12 mouse cellular contexts compared by ENCODE assay signal in genomic region chr17:66507049-66507954, GRCm38 (mm10). TPM values are rescaled to one million over a fixed set of nuclear protein-coding genes. Genes with fewer than 3 reads are reported as not detected.
DNase-seq lines count a peak whose midpoint lies in the region; ATAC-seq and TF ChIP-seq lines count a peak whose summit lies in the region.
"Had no signal": no experiment of that assay in that cellular context is flagged by ENCODE, and none has a peak within 500 bp of the region (broad histone marks: within the 10 kb centered on the region; RNA-seq: fewer than 3 reads in every experiment).

No protein-coding gene starts in this region.

- 78% methylated on average over 9 of the region's 9 CpGs for WGBS in heart, adult 2 months
- WGBS in heart, embryonic 11.5 days (ENCODE audit: insufficient replicate concordance), result 87% methylated on average over 9 of the region's 9 CpGs

- no peak for TF ChIP-seq POLR2A in heart, adult 2 months (IDR thresholded peaks at IDR 0.05; ENCODE audit: insufficient read depth, low read depth, low read length)

- H3K79me2 ChIP-seq in heart, adult 2 months (replicated peaks; ENCODE audit: control insufficient read depth, insufficient read depth, low read length), result no peaks in the 10 kb centered on the region; the same call in 1 of the 2 replicates

- intact Hi-C loops in heart, adult 2 months (cut with DNase I), result no loop called here

- H3K9ac ChIP-seq in heart, adult 2 months (ENCODE audit: low read depth, low read length), result no peak overlapping the region
- H3K9ac ChIP-seq in heart, embryonic 11.5 days (ENCODE audit: low read depth, low read length), result no peak overlapping the region
- H3K9ac ChIP-seq: limb, embryonic 15.5 days had no signal

- DNase-seq in heart, adult 2 months, result peak in 1 of 2 experiments; percentile 43
- peak; percentile 48 for DNase-seq in 3T3-L1 (ENCODE audit: low read depth, low spot score)
- DNase-seq in MN1 (ENCODE audit: low spot score), result peak; percentile 37
- DNase-seq in fat pad, adult 2 months (ENCODE audit: extremely low read depth, low read depth, low spot score), result peak; percentile 51
- no peak for DNase-seq in left cerebral cortex, adult 18-20 months (ENCODE audit: low spot score in 2 of 2)
- no peak for DNase-seq in layer of hippocampus, postnatal 14 days (ENCODE audit: low spot score in 2 of 2)
- DNase-seq: kidney, adult 18-20 months; layer of hippocampus, postnatal 36 days; lung, postnatal 14 days had no signal

- no peak overlapping the region for H3K4me2 ChIP-seq in heart, embryonic 11.5 days
- H3K4me2 ChIP-seq: limb, embryonic 15.5 days had no signal

- TF ChIP-seq EP300 in heart, adult 2 months (IDR thresholded peaks at IDR 0.05; ENCODE audit: insufficient read depth, low read depth, low read length), result no peak

- H3K4me3 ChIP-seq in heart, adult 2 months, result no peak overlapping the region
- no peak overlapping the region for H3K4me3 ChIP-seq in heart, embryonic 11.5 days (ENCODE audit: low read depth, low read length)
- H3K4me3 ChIP-seq: limb, embryonic 15.5 days had no signal

- peaks cover 21% of the 10 kb centered on the region for H3K36me3 ChIP-seq in heart, adult 2 months (ENCODE audit: control insufficient read depth, insufficient read depth, low read length)
- peaks cover 15% of the 10 kb centered on the region for H3K36me3 ChIP-seq in heart, embryonic 11.5 days (ENCODE audit: control insufficient read depth, insufficient read depth, low read length)

- no peaks in the 10 kb centered on the region for H3K27me3 ChIP-seq in heart, adult 2 months (ENCODE audit: control insufficient read depth, insufficient read depth, low read length)
- H3K27me3 ChIP-seq in heart, embryonic 11.5 days (ENCODE audit: control insufficient read depth, insufficient read depth, low read length), result no peaks in the 10 kb centered on the region
- H3K27me3 ChIP-seq: limb, embryonic 15.5 days had no signal

- H3K4me1 ChIP-seq in heart, adult 2 months (ENCODE audit: control insufficient read depth, insufficient read depth, low read length), result peaks cover 20% of the 10 kb centered on the region
- H3K4me1 ChIP-seq in heart, embryonic 11.5 days (ENCODE audit: control insufficient read depth, insufficient read depth, low read length), result peaks cover 28% of the 10 kb centered on the region

- H3K27ac ChIP-seq in heart, adult 2 months, result peak overlapping the region; percentile 65
- H3K27ac ChIP-seq in heart, embryonic 11.5 days (ENCODE audit: low read depth, low read length), result no peak overlapping the region
- H3K27ac ChIP-seq: limb, embryonic 15.5 days had no signal

- H3K9me3 ChIP-seq in heart, embryonic 11.5 days (replicated peaks; ENCODE audit: control insufficient read depth, low read length), result no peaks in the 10 kb centered on the region
- H3K9me3 ChIP-seq: limb, embryonic 15.5 days had no signal

- ATAC-seq in heart, embryonic 11.5 days (replicated peaks; ENCODE audit: insufficient number of reproducible peaks, low FRiP score, low TSS enrichment), result no peak

- no peak for TF ChIP-seq CTCF in heart, adult 2 months (IDR thresholded peaks at IDR 0.05)

RNA-seq across cellular contexts. Expression of gene Rab12, which starts 12.2 kb away (rescaled TPM):
- total RNA-seq in heart, adult 2 months (2021), result 100 to 1,000 TPM; 206 to 238 TPM
- polyA plus RNA-seq in heart, adult 2 months (2012; rRNA removed), result 79.7 and 140 TPM in 2 replicates
- 49.8 and 51.6 TPM in 2 replicates for polyA plus RNA-seq in heart, embryonic 11.5 days (2014; fragmentation: Nextera tagmentation; extraction: Ambion mirVana)
- total RNA-seq in left cerebral cortex, adult 18-20 months (2021), result 100 to 1,000 TPM; 113 to 120 TPM
- total RNA-seq in layer of hippocampus, postnatal 14 days (2021), result 100 to 1,000 TPM; 121 to 126 TPM

RNA-seq across cellular contexts. Expression of gene Mtcl1, which starts 57.8 kb away (rescaled TPM):
- 1 to 10 TPM; 5.9 to 6.8 TPM for total RNA-seq in heart, adult 2 months (2021)
- polyA plus RNA-seq in heart, adult 2 months (2012; rRNA removed), result 1.5 TPM in 2 replicates
- 1.7 and 2.8 TPM in 2 replicates for polyA plus RNA-seq in heart, embryonic 11.5 days (2014; fragmentation: Nextera tagmentation; extraction: Ambion mirVana)
- 100 to 1,000 TPM; 109 to 122 TPM for total RNA-seq in left cerebral cortex, adult 18-20 months (2021)
- total RNA-seq in layer of hippocampus, postnatal 14 days (2021), result 10 to 100 TPM; 25.8 to 26.0 TPM
- total RNA-seq: MEL had no signal

Comparison
In these comparisons a context has a peak if more than half of its experiments do, and no peak if none do; other contexts are left out.
1. DNase-seq: peak in 3T3-L1 (single experiment), MN1 (single experiment) and fat pad, adult 2 months (single experiment); none in left cerebral cortex, adult 18-20 months (0 of 2) and layer of hippocampus, postnatal 14 days (0 of 2).
2. RNA of gene Mtcl1, which starts 57.8 kb away (total RNA-seq): 109 to 122 TPM in left cerebral cortex, adult 18-20 months; 25.8 to 26.0 TPM in layer of hippocampus, postnatal 14 days and 5.9 to 6.8 TPM in heart, adult 2 months; every median in the first group is over 4 times any median in the second.